Mouse (Mus musculus) CH12.LX (cell line): ENCODE data around the gene Alg2.

Experiments
- CTCF ChIP-seq, 2 experiments: IDR thresholded peaks in 1 of 2; conservative IDR thresholded peaks in 1 of 2; 2 replicates each; pipeline ENCODE4 v1.5.1; 2011 to 2012; ENCODE audit warnings: low read depth in 2 of 2, low read length in 2 of 2, improper control_type of control experiment in 1 of 2, inconsistent platforms in 1 of 2, mild to moderate bottlenecking in 1 of 2, moderate library complexity in 1 of 2
- E2F4 ChIP-seq: IDR thresholded peaks from 2 replicates; pipeline ENCODE4 v1.6.1; 2011; ENCODE audit warnings: low read depth, low read length, improper control_type of control experiment; ENCODE audit not compliant: insufficient replicate concordance
- UBTF ChIP-seq: IDR thresholded peaks from 2 replicates; pipeline ENCODE4 v1.6.1; 2012; ENCODE audit warnings: low read depth, mild to moderate bottlenecking, inconsistent platforms, low read length, improper control_type of control experiment, moderate library complexity
- USF1 ChIP-seq: IDR thresholded peaks from 2 replicates; pipeline ENCODE4 v1.6.1; 2014; ENCODE audit warnings: low read depth, mild to moderate bottlenecking, inconsistent platforms, low read length, improper control_type of control experiment

DNA sequence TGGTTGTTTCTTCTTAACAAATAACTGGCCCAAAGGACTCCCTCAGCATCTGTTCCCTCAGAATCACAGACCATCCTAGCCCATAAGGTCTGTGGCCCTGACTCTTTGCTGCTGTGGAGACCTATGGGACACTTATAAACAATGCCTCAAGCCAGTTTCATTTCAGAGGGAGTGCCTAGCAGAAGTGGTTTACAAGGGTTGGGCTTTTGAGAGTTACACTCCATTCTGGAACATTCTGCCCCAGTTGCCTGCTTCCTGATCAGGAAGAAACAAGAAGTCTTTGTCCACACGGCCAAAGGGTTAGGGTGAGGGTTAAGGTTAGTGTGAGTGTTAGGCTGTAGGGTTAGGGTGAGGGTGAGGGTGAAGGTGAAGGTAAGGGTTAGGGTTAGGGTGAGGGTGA, 20.0 kb upstream of the Alg2 start:
- no peak for TF ChIP-seq E2F4
- no peak for TF ChIP-seq UBTF
- no peak for TF ChIP-seq CTCF (conservative IDR thresholded peaks at IDR 0.05 in 1 of 2, IDR thresholded peaks at IDR 0.05 in 1 of 2; ENCODE audit: low read depth in 2 of 2, low read length in 2 of 2)
- no peak for TF ChIP-seq USF1
